Mouse (Mus musculus) heart, embryonic 10.5 days (tissue): Measurements from ENCODE around the gene Qtrt1. TPM values are rescaled to one million over a fixed set of nuclear protein-coding genes. Genes with fewer than 3 reads are reported as not detected.
"Not testable (repeated sequence)": the region's sequence is repeated elsewhere in the genome, so short reads cannot be mapped to it uniquely, and the experiment has no call there.

ENCODE experiments used
- DNase-seq: peaks from one replicate; pipeline ENCODE4 v3.0.0-alpha.2; 2017; ENCODE audit warnings: low spot score
- H3K27ac ChIP-seq: fragments of 300-500 bp; sonication (generic); 2 replicates; pipeline ENCODE4 v1.5.1; 2016; ENCODE audit warnings: mild to moderate bottlenecking
- H3K27me3 ChIP-seq: fragments of 300-500 bp; sonication (generic); 2 replicates; pipeline ENCODE4 v1.6.1; 2016; ENCODE audit warnings: mild to moderate bottlenecking; ENCODE audit not compliant: poor library complexity, insufficient read depth, severe bottlenecking
- H3K36me3 ChIP-seq: fragments of 300-500 bp; sonication (generic); 2 replicates; pipeline ENCODE4 v1.6.1; 2016; ENCODE audit warnings: mild to moderate bottlenecking, moderate library complexity
- H3K4me1 ChIP-seq: fragments of 300-500 bp; sonication (generic); 2 replicates; pipeline ENCODE4 v1.6.1; 2016; ENCODE audit warnings: mild to moderate bottlenecking
- H3K4me3 ChIP-seq: fragments of 300-500 bp; sonication (generic); 2 replicates; pipeline ENCODE4 v1.5.1; 2016; ENCODE audit warnings: mild to moderate bottlenecking, moderate library complexity
- H3K9me3 ChIP-seq: fragments of 300-500 bp; sonication (generic); 2 replicates; pipeline ENCODE4 v1.6.1; 2016; ENCODE audit warnings: mild to moderate bottlenecking, moderate library complexity
- WGBS: fragments of 180-500 bp; shearing (Covaris S2); methylation state at CpG from one replicate; pipeline ENCODE4 v1.1.7; 2016; 5-methylcytosine and 5-hydroxymethylcytosine counted together
- polyA plus RNA-seq: library from polyadenylated mRNA; unstranded; fragments of >200 nt; fragmentation: Nextera tagmentation; extraction: Ambion mirVana; gene quantifications from 2 replicates; pipeline ENCODE4 v1.2.1, GENCODE M21; 2016

Gene Qtrt1
- polyA plus RNA-seq, 1 experiment from 2014 or later, result 51.3 TPM

DNA sequence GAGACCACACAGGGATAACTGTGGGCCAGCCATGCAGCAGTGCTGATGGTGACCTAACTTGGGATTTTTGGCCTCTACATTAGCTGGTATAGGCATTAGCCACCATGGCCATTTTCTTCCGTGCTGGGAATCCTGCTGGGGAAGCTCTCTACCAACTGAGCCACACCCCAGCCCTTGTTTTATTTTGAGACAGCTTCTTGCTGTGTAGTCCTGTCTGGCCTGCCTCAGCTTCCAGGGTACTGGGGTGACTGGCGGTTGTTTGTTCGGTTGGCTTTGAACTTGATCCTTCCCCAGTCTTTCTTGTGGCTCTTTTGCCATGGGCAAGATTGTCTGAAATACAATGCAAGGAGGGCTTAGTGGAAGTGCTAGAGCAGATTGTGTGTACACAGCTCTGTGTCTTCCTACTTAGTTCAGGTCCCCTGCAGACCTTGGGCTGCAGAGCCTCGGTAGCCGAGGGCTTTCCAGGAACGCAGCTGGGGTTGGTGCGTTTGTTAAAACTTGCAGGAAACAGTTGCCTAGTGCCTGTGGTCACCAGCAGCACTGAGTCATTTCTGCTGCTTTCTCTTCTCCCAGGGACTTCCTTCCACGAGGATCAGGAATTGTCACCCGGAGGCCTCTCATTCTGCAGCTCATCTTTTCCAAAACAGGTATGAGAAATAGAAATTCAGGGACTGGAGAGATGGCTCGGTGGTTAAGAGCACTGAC lies 45.4 kb downstream of the Qtrt1 start:
- peaks cover 19% of the 10 kb centered on the region for H3K36me3 ChIP-seq
- 83% methylated on average over 10 of the region's 10 CpGs for WGBS
- H3K4me3 ChIP-seq, result no peak overlapping the region
- H3K4me1 ChIP-seq, result peaks cover 23% of the 10 kb centered on the region
- H3K9me3 ChIP-seq, result no peaks in the 10 kb centered on the region
- H3K27ac ChIP-seq, result no peak overlapping the region
- no peaks in the 10 kb centered on the region for H3K27me3 ChIP-seq
- DNase-seq, result no peak

DNA sequence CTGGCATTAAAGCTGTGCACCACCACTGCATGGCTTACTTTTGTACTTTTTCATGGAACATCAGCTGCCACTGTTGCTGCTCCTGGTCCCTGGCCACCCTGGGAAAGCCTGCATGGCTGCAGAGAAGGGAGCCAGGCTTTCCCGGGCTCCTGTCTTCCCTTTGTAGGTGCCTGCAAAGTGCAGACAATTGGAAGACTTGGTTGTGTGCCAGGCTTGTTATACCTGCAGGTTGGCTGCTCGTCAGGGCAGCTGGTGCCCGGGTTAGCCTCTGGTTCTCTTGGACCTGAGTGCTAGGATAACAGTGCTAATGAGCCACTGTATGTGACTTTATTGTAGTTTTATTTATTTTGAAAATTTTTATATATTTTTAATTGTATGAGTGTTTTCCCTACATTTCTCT lies 47.2 kb downstream of the Qtrt1 start:
- WGBS, result 91% methylated on average over 3 of the region's 3 CpGs
- Histone ChIP-seq H3K4me1 (peaks cover 34% of the 10 kb centered on the region), H3K27me3 (no peaks in the 10 kb centered on the region), H3K4me3 (no peak overlapping the region), H3K27ac (no peak overlapping the region), H3K36me3 (peaks cover 19% of the 10 kb centered on the region), H3K9me3 (no peaks in the 10 kb centered on the region)
- DNase-seq, result no peak

DNA sequence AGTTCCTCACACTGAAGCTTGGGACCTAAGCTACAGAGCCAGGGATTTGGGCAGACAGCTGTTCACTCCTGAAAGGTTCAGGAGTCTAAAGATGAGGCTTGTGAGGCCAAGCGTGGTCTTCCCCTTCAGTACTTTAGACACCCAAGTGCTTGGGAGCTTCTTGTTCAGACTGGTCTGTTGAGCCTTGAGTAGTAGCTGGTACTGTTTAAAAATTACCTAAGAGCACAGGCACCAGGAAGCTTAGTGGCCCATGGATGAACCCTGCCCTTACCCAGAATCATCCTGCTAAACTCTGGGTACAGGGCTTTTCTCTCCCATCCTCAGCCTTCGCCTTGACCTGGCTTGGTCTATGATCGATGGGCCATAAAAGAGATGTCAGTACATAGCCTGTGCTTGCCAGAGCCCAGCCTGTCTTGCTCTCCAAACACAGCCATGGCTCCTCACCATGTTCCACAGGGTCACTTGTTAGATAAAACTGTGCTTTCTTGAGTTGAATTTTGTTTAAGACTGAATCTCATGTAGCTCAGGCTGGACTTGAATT lies 48.8 kb downstream of the Qtrt1 start:
- no peak for DNase-seq
- no peaks in the 10 kb centered on the region for H3K27me3 ChIP-seq
- peaks cover 28% of the 10 kb centered on the region for H3K36me3 ChIP-seq
- no peaks in the 10 kb centered on the region for H3K9me3 ChIP-seq
- H3K4me1 ChIP-seq, result peaks cover 30% of the 10 kb centered on the region
- WGBS, result 93% methylated on average over 3 of the region's 3 CpGs
- no peak overlapping the region for H3K4me3 ChIP-seq
- H3K27ac ChIP-seq, result no peak overlapping the region

DNA sequence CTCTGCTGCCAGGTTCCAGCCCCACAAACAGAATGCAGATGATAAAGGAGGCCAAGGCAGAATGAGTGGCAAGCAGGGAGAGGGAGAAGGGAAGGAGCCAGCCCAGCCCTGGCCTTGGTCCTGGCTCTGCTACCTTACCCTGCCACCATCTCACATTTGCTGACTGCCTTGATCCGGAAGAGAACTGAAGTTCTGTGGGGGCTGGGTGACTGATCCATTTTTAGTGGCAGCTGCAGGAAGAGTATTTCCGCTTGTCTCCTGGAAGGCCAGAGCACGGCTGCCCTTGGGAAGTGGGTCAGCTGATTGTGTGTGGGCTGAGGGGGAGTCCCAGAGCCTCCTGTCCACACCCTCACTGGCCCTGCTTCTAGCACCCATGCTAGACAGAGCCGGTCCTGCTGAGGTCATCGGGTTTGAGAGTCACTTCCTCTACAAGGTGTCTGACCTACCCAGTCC lies 51.5 kb downstream of the Qtrt1 start:
- DNase-seq, result peak; percentile 91
- peak overlapping the region; percentile 83 for H3K27ac ChIP-seq
- H3K9me3 ChIP-seq, result no peaks in the 10 kb centered on the region

DNA sequence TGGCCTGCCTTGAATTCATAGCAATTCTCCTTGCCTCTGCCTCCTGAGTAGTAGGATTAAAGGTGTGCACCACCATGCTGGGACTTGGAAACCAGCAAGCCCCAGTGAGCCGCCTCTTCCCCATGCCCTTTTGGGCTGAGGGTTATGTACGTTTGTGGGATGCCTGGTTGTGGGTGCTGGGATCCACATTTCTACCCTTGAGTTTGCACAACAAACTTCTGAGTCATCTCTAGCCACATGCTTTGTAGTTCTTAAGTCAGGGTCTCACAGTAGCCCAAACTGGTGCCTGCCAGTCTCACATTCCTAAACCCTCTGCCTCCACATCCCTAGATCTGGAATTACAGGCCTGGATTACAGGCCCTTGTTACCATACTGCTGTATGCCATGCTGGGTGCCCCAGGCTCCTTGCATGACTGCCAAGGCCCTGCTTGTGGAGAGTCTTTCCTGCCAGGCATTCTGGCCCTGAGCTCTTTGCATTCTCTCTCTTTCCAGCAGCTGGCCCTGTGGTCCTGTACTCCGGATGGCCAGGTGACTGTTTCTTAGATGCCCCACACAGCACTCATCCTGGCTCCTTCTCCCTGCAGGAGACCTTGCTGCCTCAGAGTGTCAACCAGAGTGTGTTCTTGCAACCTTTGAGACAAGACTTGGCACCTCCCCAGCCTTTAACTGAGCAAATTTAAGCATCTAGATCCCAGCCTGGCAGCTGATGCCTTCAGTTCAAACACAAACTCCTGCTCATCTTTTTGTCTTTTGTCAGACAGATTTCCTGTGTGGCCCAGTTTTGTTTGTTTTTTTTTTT lies 52.3 kb downstream of the Qtrt1 start:
- Histone ChIP-seq H3K9me3 (no peaks in the 10 kb centered on the region), H3K27me3 (no peaks in the 10 kb centered on the region), H3K36me3 (peaks cover 49% of the 10 kb centered on the region), H3K4me3 (no peak overlapping the region), H3K27ac (peak overlapping the region; percentile 83), H3K4me1 (peaks cover 28% of the 10 kb centered on the region)
- no peak for DNase-seq
- 82% methylated on average over 3 of the region's 3 CpGs for WGBS

More for the DNA sequence above, 51.5 kb downstream of the Qtrt1 start:
- Histone ChIP-seq H3K4me1 (peaks cover 28% of the 10 kb centered on the region), H3K36me3 (peaks cover 49% of the 10 kb centered on the region), H3K27me3 (no peaks in the 10 kb centered on the region), H3K4me3 (peak overlapping the region; percentile 26)
- 23% methylated on average over 5 of the region's 5 CpGs for WGBS

DNA sequence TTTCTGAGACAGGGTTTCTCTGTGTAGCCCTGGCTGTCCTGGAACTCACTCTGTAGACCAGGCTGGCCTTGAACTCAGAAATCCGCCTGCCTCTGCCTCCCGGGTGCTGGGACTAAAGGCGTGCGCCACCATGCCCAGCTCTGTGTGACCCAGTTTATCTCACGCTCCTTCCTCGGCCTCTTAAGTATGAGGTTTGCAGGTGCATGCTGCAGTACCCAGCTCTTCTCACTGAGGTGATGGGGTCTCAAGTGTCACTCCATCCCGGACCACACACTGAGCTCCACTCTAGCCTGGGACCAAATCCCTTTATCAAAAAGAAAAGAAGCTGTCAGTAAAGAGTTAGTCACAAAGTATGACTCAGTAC lies 52.9 kb downstream of the Qtrt1 start:
- DNase-seq, H3K9me3 ChIP-seq, H3K4me3 ChIP-seq, H3K27me3 ChIP-seq, H3K27ac ChIP-seq: not testable (repeated sequence)
- Histone ChIP-seq H3K4me1 (peaks cover 28% of the 10 kb centered on the region), H3K36me3 (peaks cover 52% of the 10 kb centered on the region)
- 92% methylated on average over 7 of the region's 7 CpGs for WGBS

DNA sequence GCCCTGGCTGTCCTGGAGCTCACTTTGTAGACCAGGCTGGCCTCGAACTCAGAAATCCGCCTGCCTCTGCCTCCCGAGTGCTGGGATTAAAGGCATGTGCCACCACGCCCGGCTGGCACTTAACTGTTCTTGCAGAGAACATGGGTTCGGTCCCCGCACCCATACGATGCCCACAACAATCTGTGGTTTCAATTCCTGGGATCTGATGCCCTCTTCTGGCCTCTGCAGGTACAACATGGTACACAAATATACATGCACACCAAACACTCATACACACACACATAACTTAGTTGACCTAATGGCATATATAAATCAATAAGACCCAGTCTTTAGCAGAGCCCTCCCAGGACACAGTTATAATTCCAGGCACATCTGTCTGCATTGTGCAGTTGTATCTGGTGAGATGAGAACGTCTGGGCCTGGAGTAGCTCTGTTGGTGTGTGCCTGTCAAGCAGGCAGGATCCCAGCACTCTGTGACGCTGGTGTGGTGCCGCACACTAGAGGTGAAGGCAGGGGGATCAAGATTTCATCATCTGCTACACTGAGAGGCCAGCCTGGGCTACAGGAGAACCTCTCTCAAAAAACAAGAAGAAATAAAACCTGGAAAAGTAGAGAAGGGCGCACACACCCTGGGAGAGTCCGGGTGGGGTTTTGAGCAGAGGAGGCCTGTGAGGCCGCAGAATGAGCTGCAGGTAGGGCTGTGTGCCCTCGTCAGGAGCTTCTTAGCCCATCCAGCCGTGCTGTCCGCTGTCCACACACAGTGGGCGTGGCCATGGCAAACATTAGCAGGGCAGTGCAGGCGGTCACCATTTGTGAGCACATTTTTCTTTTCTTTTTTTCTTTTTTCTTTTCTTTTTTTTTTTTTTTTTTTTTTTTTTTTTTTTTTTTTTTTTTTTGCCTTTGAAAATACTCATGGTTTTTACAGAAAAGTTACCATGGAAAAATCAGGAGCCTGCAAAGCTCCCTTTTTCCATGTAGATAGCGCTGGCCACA lies 57.7 kb downstream of the Qtrt1 start:
- Histone ChIP-seq H3K9me3 (no peaks in the 10 kb centered on the region), H3K4me1 (no peaks in the 10 kb centered on the region), H3K4me3 (no peak overlapping the region), H3K27ac (no peak overlapping the region), H3K36me3 (peaks cover 87% of the 10 kb centered on the region), H3K27me3 (no peaks in the 10 kb centered on the region)
- WGBS, result 88% methylated on average over 20 of the region's 20 CpGs
- DNase-seq, result no peak

Other genes with a start within 250 kb of the Qtrt1 start
- gene Pde4a, start 246.1 kb upstream of the Qtrt1 start, polyA plus RNA-seq, result 7.5 and 9.0 TPM in 2 replicates
- 51.4 and 52.4 TPM in 2 replicates for gene Keap1, start 172.5 kb upstream of the Qtrt1 start, polyA plus RNA-seq
- 0.46 and 0.47 TPM in 2 replicates for gene S1pr5, start 163.4 kb upstream of the Qtrt1 start, polyA plus RNA-seq
- 50.6 and 57.9 TPM in 2 replicates for gene Atg4d, start 146.5 kb upstream of the Qtrt1 start, polyA plus RNA-seq
- 14.5 and 21.3 TPM in 2 replicates for gene Kri1, start 123.9 kb upstream of the Qtrt1 start, polyA plus RNA-seq
- gene Cdkn2d, start 120.4 kb upstream of the Qtrt1 start, polyA plus RNA-seq, result 69.0 and 93.4 TPM in 2 replicates
- 2.0 and 6.1 TPM in 2 replicates for gene Ap1m2, start 99.5 kb upstream of the Qtrt1 start, polyA plus RNA-seq
- 69.2 and 70.4 TPM in 2 replicates for gene Slc44a2, start 91.1 kb upstream of the Qtrt1 start, polyA plus RNA-seq
- 166 and 197 TPM in 2 replicates for gene Ilf3, start 44.0 kb upstream of the Qtrt1 start, polyA plus RNA-seq
- gene Dnm2, start 13.1 kb downstream of the Qtrt1 start, polyA plus RNA-seq, result 81.6 and 92.1 TPM in 2 replicates
- 119 and 134 TPM in 2 replicates for gene Tmed1, start 98.4 kb downstream of the Qtrt1 start, polyA plus RNA-seq
- gene AB124611, start 114.3 kb downstream of the Qtrt1 start, polyA plus RNA-seq, result 1.3 and 2.5 TPM in 2 replicates
- gene Carm1, start 135.1 kb downstream of the Qtrt1 start, polyA plus RNA-seq, result 49.0 and 59.6 TPM in 2 replicates
- gene Timm29, start 180.9 kb downstream of the Qtrt1 start, polyA plus RNA-seq, result 27.4 and 33.3 TPM in 2 replicates
- 17.1 and 22.8 TPM in 2 replicates for gene Yipf2, start 181.0 kb downstream of the Qtrt1 start, polyA plus RNA-seq
- 91.1 and 113 TPM in 2 replicates for gene Smarca4, start 204.3 kb downstream of the Qtrt1 start, polyA plus RNA-seq